Mouse (Mus musculus): ENCODE data around the gene Elmo1.

- TF ChIP-seq POLR2A (IDR thresholded peaks at IDR 0.05; ENCODE audit: extremely low read depth, insufficient read depth, low read length) (no peak), CTCF (IDR thresholded peaks at IDR 0.05; ENCODE audit: low read depth, low read length) (no peak)
Observed at GRCm38 (mm10) chr13:20490860-20491594, 400.6 kb downstream of the Elmo1 start.

All from liver, adult 2 months (tissue).